Mouse (Mus musculus): ENCODE results near the gene Gm49361. TPM values are rescaled to one million over a fixed set of nuclear protein-coding genes. Genes with fewer than 3 reads are reported as not detected.
"Not testable (repeated sequence)": the region's sequence is repeated elsewhere in the genome, so short reads cannot be mapped to it uniquely, and the experiment has no call there.

Gene Gm49361
- polyA plus RNA-seq, 1 experiment from 2014 or later = not detected

- Histone ChIP-seq H3K9me3 (no peaks in the 10 kb centered on the region), H3K4me3 (no peak overlapping the region), H3K4me1 (no peaks in the 10 kb centered on the region), H3K36me3 (peaks cover 13% of the 10 kb centered on the region), H3K27me3 (no peaks in the 10 kb centered on the region), H3K27ac (no peak overlapping the region), H3K4me2 (no peak overlapping the region), H3K9ac (no peak overlapping the region)
- 0% methylated on average over 1 of the region's 1 CpGs for WGBS
- no peak for ATAC-seq (ENCODE audit: insufficient number of reproducible peaks, low FRiP score, low TSS enrichment, low read depth)
These were observed 61.3 kb downstream of the Gm49361 start for GRCm38 (mm10) chr14:57684579-57684978.

DNA sequence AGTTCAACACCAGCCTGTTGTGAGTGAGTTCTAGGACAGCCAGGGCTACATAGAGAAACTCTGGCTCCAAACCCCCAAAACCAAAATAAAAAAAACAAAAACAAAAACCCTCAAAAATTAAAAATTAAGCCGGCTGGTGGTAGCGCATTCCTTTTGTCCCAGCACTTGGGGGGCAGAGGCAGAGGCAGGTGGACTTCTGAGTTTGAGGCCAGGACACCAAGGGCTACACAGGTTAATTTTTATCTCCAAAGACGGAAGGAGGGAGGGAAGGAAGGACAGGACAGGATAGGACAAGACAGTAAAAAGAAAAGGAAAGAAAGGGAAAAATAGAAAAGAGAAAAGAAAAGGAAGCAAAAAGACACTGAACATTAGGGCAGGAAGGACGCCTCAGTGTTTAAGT lies 63.2 kb downstream of the Gm49361 start:
- Histone ChIP-seq H3K36me3 (no peaks in the 10 kb centered on the region), H3K27ac (no peak overlapping the region), H3K4me2 (no peak overlapping the region), H3K9me3 (no peaks in the 10 kb centered on the region), H3K9ac (no peak overlapping the region), H3K4me1 (no peaks in the 10 kb centered on the region), H3K4me3 (no peak overlapping the region), H3K27me3 (no peaks in the 10 kb centered on the region)
- no peak for ATAC-seq (ENCODE audit: insufficient number of reproducible peaks, low FRiP score, low TSS enrichment, low read depth)
- WGBS = 90% methylated on average over 4 of the region's 4 CpGs

DNA sequence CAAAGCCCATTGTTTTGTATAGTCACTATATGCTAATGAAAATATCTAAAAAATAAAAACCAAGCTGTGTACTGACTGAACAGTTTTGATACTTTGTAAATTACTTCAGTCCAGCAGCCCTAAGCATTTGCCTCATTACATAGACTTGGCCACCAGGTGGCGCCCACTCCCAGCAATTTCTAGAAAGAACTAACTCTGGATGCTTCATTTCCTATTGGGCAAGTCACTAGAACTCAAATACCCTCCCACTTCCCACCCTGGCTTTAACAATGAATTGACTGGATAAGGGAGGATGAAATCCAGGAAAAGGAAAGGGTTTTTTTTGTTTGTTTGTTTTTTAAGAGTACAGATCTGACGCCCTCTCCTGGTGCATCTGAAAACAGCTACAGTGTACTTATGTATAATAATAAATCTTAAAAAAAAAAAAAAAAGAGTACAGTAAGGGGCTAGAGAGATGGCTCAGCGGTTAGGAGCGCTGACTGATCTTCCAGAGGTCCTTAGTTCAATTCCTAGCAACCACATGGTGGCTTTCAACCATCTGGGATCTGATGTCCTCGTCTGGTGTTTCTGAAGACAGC lies 65.9 kb downstream of the Gm49361 start:
- H3K27ac ChIP-seq = no peak overlapping the region
- no peaks in the 10 kb centered on the region for H3K4me1 ChIP-seq
- WGBS = 40% methylated on average over 5 of the region's 5 CpGs
- ATAC-seq (ENCODE audit: insufficient number of reproducible peaks, low FRiP score, low TSS enrichment, low read depth) = no peak
- no peak overlapping the region for H3K4me2 ChIP-seq
- H3K9me3 ChIP-seq = no peaks in the 10 kb centered on the region
- H3K36me3 ChIP-seq = no peaks in the 10 kb centered on the region
- H3K4me3 ChIP-seq = no peak overlapping the region
- H3K9ac ChIP-seq = no peak overlapping the region
- H3K27me3 ChIP-seq = no peaks in the 10 kb centered on the region

DNA sequence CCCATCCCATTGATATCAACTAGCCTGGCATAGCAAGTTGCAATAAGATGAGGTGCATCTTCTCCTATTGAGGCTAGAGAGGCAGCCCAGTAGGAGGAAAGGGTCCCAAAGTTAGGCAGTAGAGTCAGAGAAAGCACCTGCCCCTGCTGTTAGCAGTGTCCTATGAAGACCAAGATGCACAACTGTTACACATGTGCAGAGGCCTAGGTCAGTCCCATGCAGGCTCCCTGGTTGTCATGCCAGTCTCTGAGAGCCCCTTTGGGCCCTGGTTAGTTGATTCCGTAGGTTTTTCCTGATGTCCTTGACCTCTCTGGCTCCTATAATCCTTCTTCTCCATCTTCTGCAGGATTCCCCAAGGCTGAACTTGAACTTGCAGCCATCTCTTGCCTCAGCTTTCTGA lies 66.4 kb downstream of the Gm49361 start:
- no peaks in the 10 kb centered on the region for H3K36me3 ChIP-seq
- no peak overlapping the region for H3K4me2 ChIP-seq
- no peak for ATAC-seq (ENCODE audit: insufficient number of reproducible peaks, low FRiP score, low TSS enrichment, low read depth)
- WGBS = 30% methylated on average over 1 of the region's 1 CpGs
- H3K27ac ChIP-seq = no peak overlapping the region
- no peak overlapping the region for H3K4me3 ChIP-seq
- H3K9me3 ChIP-seq = no peaks in the 10 kb centered on the region
- no peaks in the 10 kb centered on the region for H3K27me3 ChIP-seq
- no peaks in the 10 kb centered on the region for H3K4me1 ChIP-seq
- no peak overlapping the region for H3K9ac ChIP-seq

- Histone ChIP-seq H3K4me1 (no peaks in the 10 kb centered on the region), H3K27ac (no peak overlapping the region), H3K36me3 (no peaks in the 10 kb centered on the region), H3K9ac (no peak overlapping the region), H3K4me2 (no peak overlapping the region), H3K4me3 (no peak overlapping the region), H3K27me3 (no peaks in the 10 kb centered on the region), H3K9me3 (no peaks in the 10 kb centered on the region)
- no peak for ATAC-seq (ENCODE audit: insufficient number of reproducible peaks, low FRiP score, low TSS enrichment, low read depth)
- 31% methylated on average over 2 of the region's 2 CpGs for WGBS
These were observed 70.4 kb downstream of the Gm49361 start for GRCm38 (mm10) chr14:57675481-57675880.

GRCm38 (mm10) chr14:57665628-57665950 lies 80.3 kb downstream of the Gm49361 start:
- H3K27me3 ChIP-seq = no peaks in the 10 kb centered on the region

DNA sequence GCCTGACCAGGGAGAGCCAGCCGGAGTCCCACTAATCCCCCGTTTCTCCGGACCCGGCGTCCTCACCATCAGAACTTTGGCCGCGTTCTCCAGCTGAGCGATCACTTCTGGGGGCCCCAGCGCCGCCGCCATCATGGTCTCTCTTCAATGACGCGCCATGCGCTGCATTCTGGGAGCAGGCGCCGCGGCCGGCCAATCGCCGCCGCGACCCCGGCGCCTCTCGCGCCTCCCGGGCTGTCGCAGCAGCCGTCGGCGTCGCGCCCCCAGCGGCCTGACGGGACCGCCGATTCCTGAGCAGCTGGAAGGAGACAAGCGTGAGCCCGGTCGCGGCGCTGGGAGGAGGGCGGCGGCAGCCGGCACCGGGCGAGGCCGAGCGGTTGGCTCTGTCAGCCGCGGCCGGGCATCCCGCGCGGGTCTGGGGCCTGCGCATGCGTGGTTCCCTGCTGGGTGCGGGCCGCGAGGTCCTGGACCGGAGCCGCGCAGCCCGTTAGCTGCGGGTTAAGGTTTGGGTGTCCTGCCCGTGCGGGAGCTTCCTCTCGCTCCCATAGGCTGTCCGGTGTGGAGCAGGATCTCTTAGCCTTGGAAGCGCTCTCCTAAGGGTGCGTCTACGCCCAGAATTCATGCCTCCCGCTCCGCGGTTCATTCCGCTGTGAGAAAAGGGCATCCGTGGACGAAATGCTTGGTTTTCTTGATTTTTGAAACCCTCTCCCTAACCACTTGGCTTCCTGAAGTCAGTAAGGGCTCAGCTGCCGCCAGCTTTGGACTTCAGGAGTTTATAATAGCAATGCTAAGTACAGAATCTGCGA lies 80.9 kb downstream of the Gm49361 start, which contains the start of gene Xpo4:
TSS of gene Xpo4 (minus strand) at position 609 of the 806 bp plus-strand sequence.
- ATAC-seq (ENCODE audit: insufficient number of reproducible peaks, low FRiP score, low TSS enrichment, low read depth) = peak; percentile 94
- Histone ChIP-seq H3K27ac (peak within 1 kb of the TSS; percentile 97), H3K4me2 (peak within 1 kb of the TSS; percentile 73), H3K4me3 (peak within 1 kb of the TSS; percentile 85), H3K9me3 (no peaks in the 10 kb centered on the region), H3K4me1 (peaks cover 11% of the 10 kb centered on the region), H3K36me3 (0 out of 2 replicates have a peak, but pooled peaks cover 2% of the 10 kb centered on the region), H3K27me3 (no peaks in the 10 kb centered on the region), H3K9ac (peak within 1 kb of the TSS; percentile 93)
- WGBS = under 1% methylated on average over 80 of the region's 80 CpGs

More at GRCm38 (mm10) chr14:57665628-57665950, 80.3 kb downstream of the Gm49361 start:
- Histone ChIP-seq H3K9ac (peak overlapping the region; percentile 93), H3K9me3 (no peaks in the 10 kb centered on the region), H3K27ac (peak overlapping the region; percentile 97), H3K4me3 (peak overlapping the region; percentile 85), H3K4me1 (peaks cover 11% of the 10 kb centered on the region), H3K4me2 (peak overlapping the region; percentile 73), H3K36me3 (peaks cover 2% of the 10 kb centered on the region; the same call in 1 of the 2 replicates)
- no peak for ATAC-seq (ENCODE audit: insufficient number of reproducible peaks, low FRiP score, low TSS enrichment, low read depth)
- 10% methylated on average over 10 of the region's 10 CpGs for WGBS

- Histone ChIP-seq H3K36me3 (0 out of 2 replicates have a peak, but pooled peaks cover 2% of the 10 kb centered on the region), H3K9ac (peak overlapping the region; percentile 93), H3K27me3 (no peaks in the 10 kb centered on the region), H3K9me3 (no peaks in the 10 kb centered on the region), H3K27ac (peak overlapping the region; percentile 97), H3K4me3 (peak overlapping the region; percentile 85), H3K4me1 (peaks cover 11% of the 10 kb centered on the region), H3K4me2 (peak overlapping the region; percentile 73)
- peak; percentile 45 for ATAC-seq (ENCODE audit: insufficient number of reproducible peaks, low FRiP score, low TSS enrichment, low read depth)
- 0% methylated on average over 19 of the region's 19 CpGs for WGBS
These were observed 81.5 kb downstream of the Gm49361 start for GRCm38 (mm10) chr14:57664311-57664821.

GRCm38 (mm10) chr14:57663630-57664029 lies 82.3 kb downstream of the Gm49361 start:
- Histone ChIP-seq H3K9me3 (no peaks in the 10 kb centered on the region), H3K4me1 (peaks cover 11% of the 10 kb centered on the region), H3K4me3 (peak overlapping the region; percentile 85), H3K27me3 (no peaks in the 10 kb centered on the region), H3K27ac (no peak overlapping the region), H3K36me3 (0 out of 2 replicates have a peak, but pooled peaks cover 2% of the 10 kb centered on the region), H3K9ac (peak overlapping the region; percentile 93; the same call in 1 of the 2 replicates), H3K4me2 (peak overlapping the region; percentile 73)
- 21% methylated on average over 1 of the region's 1 CpGs for WGBS
- no peak for ATAC-seq (ENCODE audit: insufficient number of reproducible peaks, low FRiP score, low TSS enrichment, low read depth)

- H3K27ac ChIP-seq = no peak overlapping the region
- ATAC-seq (ENCODE audit: insufficient number of reproducible peaks, low FRiP score, low TSS enrichment, low read depth) = no peak
- no peaks in the 10 kb centered on the region for H3K4me1 ChIP-seq
- no peak overlapping the region for H3K4me3 ChIP-seq
- H3K9ac ChIP-seq = no peak overlapping the region
- no peaks in the 10 kb centered on the region for H3K9me3 ChIP-seq
- 0 out of 2 replicates have a peak, but pooled peaks cover 2% of the 10 kb centered on the region for H3K36me3 ChIP-seq
- no peak overlapping the region for H3K4me2 ChIP-seq
- no peaks in the 10 kb centered on the region for H3K27me3 ChIP-seq
- WGBS = 94% methylated on average over 4 of the region's 4 CpGs
These were observed 87.6 kb downstream of the Gm49361 start for GRCm38 (mm10) chr14:57658301-57658700.

DNA sequence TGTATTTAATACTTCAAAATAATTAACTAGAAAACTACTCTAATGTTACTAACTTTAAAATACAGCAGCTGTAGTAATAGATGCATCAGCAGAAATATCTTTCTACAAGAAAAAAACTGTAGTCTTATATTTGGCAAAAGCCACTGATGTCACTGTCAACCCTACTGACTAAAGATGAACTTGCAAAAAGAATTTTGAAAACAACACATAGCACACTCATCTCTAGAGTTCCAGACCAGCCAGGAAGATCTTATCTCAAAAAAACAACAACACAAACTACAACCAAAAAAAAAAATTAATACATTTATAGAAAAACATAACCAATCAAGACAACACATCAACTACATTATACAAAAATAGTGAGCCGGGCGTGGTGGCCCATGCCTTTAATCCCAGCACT lies 88.4 kb downstream of the Gm49361 start:
- ATAC-seq (ENCODE audit: insufficient number of reproducible peaks, low FRiP score, low TSS enrichment, low read depth) = no peak
- H3K9me3 ChIP-seq = no peaks in the 10 kb centered on the region
- WGBS = 97% methylated on average over 2 of the region's 2 CpGs
- H3K4me1 ChIP-seq = no peaks in the 10 kb centered on the region
- no peak overlapping the region for H3K4me3 ChIP-seq
- no peaks in the 10 kb centered on the region for H3K27me3 ChIP-seq
- H3K36me3 ChIP-seq = 0 out of 2 replicates have a peak, but pooled peaks cover 2% of the 10 kb centered on the region
- no peak overlapping the region for H3K9ac ChIP-seq
- no peak overlapping the region for H3K4me2 ChIP-seq
- H3K27ac ChIP-seq = no peak overlapping the region

GRCm38 (mm10) chr14:57656519-57656918 lies 89.4 kb downstream of the Gm49361 start:
- not testable (repeated sequence) for H3K4me2 ChIP-seq; H3K4me1 ChIP-seq; H3K4me3 ChIP-seq; H3K9me3 ChIP-seq; ATAC-seq (ENCODE audit: insufficient number of reproducible peaks, low FRiP score, low TSS enrichment, low read depth); H3K27me3 ChIP-seq; H3K36me3 ChIP-seq; H3K9ac ChIP-seq; H3K27ac ChIP-seq
- WGBS = 94% methylated on average over 3 of the region's 3 CpGs

Data from limb, embryonic 15.5 days (tissue).